Mouse (Mus musculus) liver, embryonic 14.5 days (tissue): ENCODE results near the gene Ttc30b. TPM values are rescaled to one million over a fixed set of nuclear protein-coding genes. Genes with fewer than 3 reads are reported as not detected.
A peak's percentile ranks its signal among the peaks of the same experiment; 100 is the strongest.
"Not testable (repeated sequence)": the region's sequence is repeated elsewhere in the genome, so short reads cannot be mapped to it uniquely, and the experiment has no call there.

Experiments used
- ATAC-seq: fragments of 200-750 bp; cut with Nextera tagmentation; 2 replicates; pipeline ENCODE4 v1.8.0; 2017; ENCODE audit warnings: moderate number of reproducible peaks, mild to moderate bottlenecking, moderate library complexity; ENCODE audit not compliant: insufficient read depth
- DNase-seq, 3 experiments: peaks; one replicate each; pipeline ENCODE4 v3.0.0-alpha.2; 2012 to 2013; ENCODE audit warnings: low read depth in 3 of 3, low spot score in 3 of 3
- H3K27ac ChIP-seq: fragments of 300-500 bp; sonication (generic); 2 replicates; pipeline ENCODE4 v1.5.1; 2014; ENCODE audit warnings: moderate library complexity, mild to moderate bottlenecking, control low read depth, inconsistent platforms
- H3K27me3 ChIP-seq: fragments of 300-500 bp; sonication (generic); 2 replicates; pipeline ENCODE4 v1.6.1; 2014; ENCODE audit warnings: mild to moderate bottlenecking, low read length, moderate library complexity; ENCODE audit not compliant: control insufficient read depth, insufficient read depth
- H3K36me3 ChIP-seq: fragments of 300-500 bp; sonication (generic); replicated peaks from 2 replicates; pipeline ENCODE4 v1.6.1; 2014; ENCODE audit warnings: low read depth; ENCODE audit not compliant: control insufficient read depth, insufficient read depth
- H3K4me1 ChIP-seq, 2 experiments: fragments of 200-500 bp in 1 of 2; fragments of 300-500 bp in 1 of 2; sonication (generic) in 1 of 2; replicated peaks; 2 replicates each; pipeline ENCODE4 v1.6.1; 2012 to 2014; ENCODE audit warnings: antibody characterized with exemption in 1 of 2, inconsistent platforms in 1 of 2, low read length in 1 of 2; ENCODE audit not compliant: control insufficient read depth in 2 of 2, insufficient read depth in 2 of 2
- H3K4me2 ChIP-seq: fragments of 300-500 bp; sonication (generic); 2 replicates; pipeline ENCODE4 v1.6.1; 2014; ENCODE audit warnings: low read depth, mild to moderate bottlenecking, control low read depth, moderate library complexity
- H3K4me3 ChIP-seq, 2 experiments: fragments of 200-500 bp in 1 of 2; fragments of 300-500 bp in 1 of 2; sonication (generic) in 1 of 2; 2 replicates each; pipeline ENCODE4 v1.5.1; 2012 to 2014; ENCODE audit warnings: low read depth in 2 of 2, low read length in 2 of 2, mild to moderate bottlenecking in 2 of 2, control low read depth in 1 of 2, inconsistent platforms in 1 of 2, moderate library complexity in 1 of 2; ENCODE audit not compliant: insufficient read depth in 1 of 2
- H3K9ac ChIP-seq: fragments of 300-500 bp; sonication (generic); replicated peaks from 2 replicates; pipeline ENCODE4 v1.6.1; 2014; ENCODE audit warnings: mild to moderate bottlenecking, control low read depth, moderate library complexity
- H3K9me3 ChIP-seq: fragments of 300-500 bp; sonication (generic); 2 replicates; pipeline ENCODE4 v1.6.1; 2016; ENCODE audit warnings: low read length, mixed read lengths; ENCODE audit not compliant: control insufficient read depth
- CTCF ChIP-seq: IDR thresholded peaks from 2 replicates; pipeline ENCODE4 v1.5.1; 2016; ENCODE audit warnings: antibody characterized with exemption, low read depth, control low read depth
- EP300 ChIP-seq: IDR thresholded peaks from 2 replicates; pipeline ENCODE4 v1.6.1; 2016; ENCODE audit warnings: antibody characterized with exemption, low read depth
- WGBS: fragments of 180-500 bp; shearing (Covaris S2); extraction: QIAGEN DNeasy Blood & Tissue Kit; methylation state at CpG from one replicate; pipeline ENCODE4 v1.1.7; 2014; ENCODE audit not compliant: insufficient replicate concordance; 5-methylcytosine and 5-hydroxymethylcytosine counted together
- polyA plus RNA-seq, 2 experiments: library from polyadenylated mRNA; depleted of rRNA in 1 of 2; stranded (reverse) in 1 of 2; unstranded in 1 of 2; fragments of >200 nt; fragmentation: Nextera tagmentation in 1 of 2; extraction: Ambion mirVana in 1 of 2; gene quantifications; 2 replicates each; pipeline versions ENCODE4 v1.2.1 to v1.2.3; 2012 to 2014

The Ttc30b gene
- polyA plus RNA-seq, 2 experiments: 0.58 to 0.69 TPM

DNA sequence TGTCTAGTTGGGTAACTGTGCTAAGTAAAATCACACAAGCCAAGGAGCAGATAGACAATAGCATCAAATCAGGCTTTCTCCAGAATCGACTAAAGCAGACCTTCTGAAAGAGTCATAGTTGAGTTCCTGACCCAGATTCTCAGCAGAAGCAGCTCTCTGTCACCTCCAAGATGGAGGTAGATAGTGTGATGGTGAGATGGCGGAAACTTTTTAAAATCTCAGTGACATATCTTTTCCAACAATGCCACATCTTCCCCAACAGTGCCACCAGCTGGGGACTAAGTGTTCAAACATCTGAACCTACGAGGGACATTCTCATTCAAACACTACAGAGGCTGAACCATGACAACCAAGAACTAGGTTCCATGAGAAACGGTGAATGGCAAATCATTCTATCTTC, 44.2 kb upstream of the Ttc30b start:
- H3K4me2 ChIP-seq: no peak overlapping the region
- ATAC-seq: no peak
- TF ChIP-seq EP300 (no peak), CTCF (no peak)

DNA sequence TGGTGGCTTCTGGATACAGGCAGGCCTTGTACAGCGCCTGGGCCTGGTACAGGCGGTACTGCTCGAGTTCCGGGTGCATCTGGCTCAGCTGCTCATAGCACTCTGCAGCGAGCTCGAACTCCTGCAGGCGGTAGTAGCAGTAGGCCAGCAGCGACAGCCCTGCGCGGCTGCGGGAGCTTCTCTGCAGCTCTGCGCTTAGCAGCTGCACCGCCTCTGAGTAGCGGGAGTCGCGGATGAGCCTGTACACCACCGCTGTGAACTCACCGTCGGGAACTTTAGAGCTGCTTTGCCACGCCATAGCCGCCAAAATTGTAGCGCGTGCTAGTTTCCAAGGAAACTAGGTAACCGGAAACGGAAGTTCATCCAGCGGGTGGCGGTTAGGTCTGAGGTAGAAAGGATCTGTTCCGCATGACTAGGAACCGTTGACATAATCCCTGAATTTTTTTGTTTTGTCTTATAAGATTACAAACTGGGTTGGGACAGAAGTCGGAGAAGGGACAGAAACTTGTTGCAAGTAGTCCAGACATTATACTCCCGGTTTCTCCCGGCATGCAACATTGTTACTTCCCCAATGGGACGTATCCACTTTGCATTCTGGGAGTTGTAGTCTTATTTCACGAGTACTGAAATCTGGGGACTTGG, 43.2 kb upstream of the Ttc30b start, which contains the start of gene Ttc30a1:
TSS of gene Ttc30a1 (minus strand) at position 528 of the 642 bp plus-strand sequence.
- 5% methylated on average over 34 of the region's 34 CpGs for WGBS
- not testable (repeated sequence) for H3K36me3 ChIP-seq, H3K9me3 ChIP-seq, H3K27me3 ChIP-seq, H3K4me1 ChIP-seq, H3K27ac ChIP-seq
- Histone ChIP-seq H3K9ac (peak within 1 kb of the TSS; percentile 53), H3K4me2 (peak within 1 kb of the TSS; percentile 71), H3K4me3 (peak within 1 kb of the TSS; percentile 52 to 78)
- peak; percentile 70 for ATAC-seq
- DNase-seq: peak; percentile 51 to 61 (median 53)

More for the DNA sequence above, 44.2 kb upstream of the Ttc30b start:
- 72% methylated on average over 4 of the region's 4 CpGs for WGBS
- no peak for DNase-seq
- Histone ChIP-seq H3K9ac (no peak overlapping the region), H3K4me3 (no peak overlapping the region), H3K27me3 (no peaks in the 10 kb centered on the region), H3K9me3 (no peaks in the 10 kb centered on the region), H3K27ac (no peak overlapping the region), H3K36me3 (no peaks in the 10 kb centered on the region), H3K4me1 (no peaks in the 10 kb centered on the region)

DNA sequence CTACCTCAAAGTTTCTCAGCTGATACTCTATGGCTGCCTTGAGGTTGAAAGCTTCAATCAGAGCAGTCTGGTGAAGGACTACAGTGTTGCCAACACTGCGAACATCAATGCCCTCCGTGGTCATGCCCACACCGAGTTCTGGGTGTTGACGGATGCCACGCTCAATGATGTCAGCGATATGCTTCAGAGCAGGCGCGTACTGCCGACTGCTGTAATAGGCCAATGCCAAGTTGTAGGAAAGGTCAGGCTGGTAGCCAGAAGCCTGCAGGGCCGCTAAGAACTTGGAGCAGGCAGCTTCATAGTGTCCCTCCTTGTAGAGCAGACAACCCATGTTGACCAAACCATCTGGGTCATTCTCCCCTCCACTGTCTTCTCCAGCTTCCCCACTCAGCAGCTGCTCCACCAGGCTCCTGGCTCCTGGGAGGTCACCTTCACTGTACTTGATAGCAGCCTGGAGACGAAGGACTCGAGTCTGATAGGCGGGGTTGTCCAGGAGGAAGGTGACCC, 42.6 kb upstream of the Ttc30b start:
- Histone ChIP-seq H3K4me2 (peak overlapping the region; percentile 71; the same call in 1 of the 2 replicates), H3K4me3 (peak overlapping the region; percentile 52 to 78; a peak in 3 of 4 replicates)
- ATAC-seq: 0 out of 2 replicates have a peak, but pooled peaks have one; percentile 2
- not testable (repeated sequence) for H3K4me1 ChIP-seq, H3K36me3 ChIP-seq, DNase-seq, H3K27ac ChIP-seq, H3K9me3 ChIP-seq, H3K9ac ChIP-seq, H3K27me3 ChIP-seq
- WGBS: 82% methylated on average over 13 of the region's 13 CpGs

DNA sequence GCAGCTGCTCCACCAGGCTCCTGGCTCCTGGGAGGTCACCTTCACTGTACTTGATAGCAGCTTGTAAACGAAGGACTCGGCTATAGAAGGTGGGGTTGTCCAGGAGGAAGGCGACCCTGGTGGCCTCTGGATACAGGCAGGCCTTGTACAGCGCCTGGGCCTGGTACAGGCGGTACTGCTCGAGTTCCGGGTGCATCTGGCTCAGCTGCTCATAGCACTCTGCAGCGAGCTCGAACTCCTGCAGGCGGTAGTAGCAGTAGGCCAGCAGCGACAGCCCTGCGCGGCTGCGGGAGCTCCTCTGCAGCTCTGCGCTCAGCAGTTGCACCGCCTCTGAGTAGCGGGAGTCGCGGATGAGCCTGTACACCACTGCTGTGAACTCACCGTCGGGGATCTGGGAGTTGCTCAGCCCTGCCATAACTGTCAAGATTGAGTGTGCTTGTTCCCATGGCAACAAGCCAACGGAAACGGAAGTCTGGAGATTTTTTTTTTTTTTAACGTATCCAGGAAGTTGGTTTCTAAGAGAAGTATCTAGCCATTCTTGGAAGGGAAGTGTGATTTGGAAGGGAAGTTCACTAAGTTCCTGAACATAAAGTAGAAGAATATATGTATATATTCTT, 39.5 kb upstream of the Ttc30b start, which contains the start of gene Ttc30a2:
TSS of gene Ttc30a2 (minus strand) at position 419 of the 617 bp plus-strand sequence.
- not testable (repeated sequence) for H3K4me2 ChIP-seq, H3K9me3 ChIP-seq, ATAC-seq, H3K9ac ChIP-seq, H3K36me3 ChIP-seq, H3K27ac ChIP-seq, H3K4me1 ChIP-seq, H3K4me3 ChIP-seq, H3K27me3 ChIP-seq, DNase-seq
- WGBS: 40% methylated on average over 20 of the region's 24 CpGs

DNA sequence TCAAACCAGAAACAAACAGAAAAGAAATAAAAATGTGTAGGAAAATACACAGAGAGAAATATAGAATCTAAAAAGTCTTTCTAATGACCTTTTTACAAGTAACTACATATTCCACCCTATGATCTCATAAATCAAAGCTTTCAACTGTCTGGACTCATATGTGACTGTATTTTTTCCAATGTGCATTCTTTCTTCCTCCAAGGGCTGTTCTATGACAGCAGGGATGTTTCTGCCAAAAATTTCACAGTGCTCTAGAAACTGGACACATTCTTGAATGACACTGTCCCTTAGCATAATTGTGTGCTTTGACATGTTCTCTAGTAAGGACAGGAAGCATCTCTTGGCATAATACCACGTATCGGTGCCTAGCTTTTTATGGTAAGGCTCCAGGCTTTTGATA, 37.7 kb upstream of the Ttc30b start:
- not testable (repeated sequence) for H3K9ac ChIP-seq, H3K4me3 ChIP-seq, ATAC-seq, H3K4me1 ChIP-seq, H3K9me3 ChIP-seq, DNase-seq, H3K36me3 ChIP-seq, H3K4me2 ChIP-seq, H3K27ac ChIP-seq, H3K27me3 ChIP-seq
- 70% methylated on average over 2 of the region's 2 CpGs for WGBS
